Mouse (Mus musculus): ENCODE measurements around the gene Gpr35. TPM values are rescaled to one million over a fixed set of nuclear protein-coding genes. Genes with fewer than 3 reads are reported as not detected.

The Gpr35 gene
- polyA plus RNA-seq, 1 experiment from 2014 or later = 0.09 TPM

DNA sequence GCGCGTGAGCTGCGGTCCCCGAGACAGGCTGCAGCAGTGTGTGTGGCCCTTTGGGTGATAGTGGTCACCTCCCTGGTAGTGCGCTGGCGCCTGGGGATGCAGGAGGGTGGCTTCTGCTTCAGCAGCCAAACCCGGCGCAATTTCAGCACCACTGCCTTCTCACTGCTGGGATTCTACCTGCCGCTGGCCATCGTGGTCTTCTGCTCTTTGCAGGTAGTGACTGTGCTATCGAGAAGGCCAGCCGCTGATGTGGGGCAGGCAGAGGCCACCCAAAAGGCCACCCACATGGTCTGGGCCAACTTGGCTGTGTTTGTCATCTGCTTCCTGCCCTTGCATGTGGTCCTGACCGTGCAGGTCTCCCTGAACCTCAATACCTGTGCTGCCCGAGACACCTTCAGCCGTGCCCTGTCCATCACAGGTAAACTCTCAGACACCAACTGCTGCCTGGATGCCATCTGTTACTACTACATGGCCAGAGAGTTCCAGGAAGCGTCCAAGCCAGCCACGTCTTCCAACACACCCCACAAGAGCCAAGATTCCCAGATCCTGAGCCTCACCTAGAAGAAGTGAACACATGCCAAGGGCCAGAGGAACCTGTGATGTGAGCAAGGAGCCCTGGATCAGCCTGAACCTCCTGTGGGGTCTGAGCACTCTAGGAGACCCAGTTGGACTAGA lies 32.4 kb downstream of the Gpr35 start:
- H3K4me2 ChIP-seq = no peak overlapping the region
- H3K36me3 ChIP-seq (ENCODE audit: control insufficient read depth, insufficient read depth, low read length) = no peaks in the 10 kb centered on the region
- H3K27ac ChIP-seq (ENCODE audit: low read depth, low read length) = no peak overlapping the region
- H3K4me1 ChIP-seq (ENCODE audit: control insufficient read depth, insufficient read depth, low read length) = peaks cover 10% of the 10 kb centered on the region
- H3K9ac ChIP-seq (ENCODE audit: low read depth, low read length) = no peak overlapping the region
- H3K27me3 ChIP-seq (ENCODE audit: control insufficient read depth, insufficient read depth, low read length) = no peaks in the 10 kb centered on the region
- no peaks in the 10 kb centered on the region for H3K9me3 ChIP-seq (replicated peaks; ENCODE audit: control insufficient read depth, low read length)
- WGBS (ENCODE audit: insufficient replicate concordance) = 88% methylated on average over 17 of the region's 17 CpGs
- no peak overlapping the region for H3K4me3 ChIP-seq (ENCODE audit: low read depth, low read length)
- no peak for ATAC-seq (replicated peaks; ENCODE audit: insufficient number of reproducible peaks, low FRiP score, low TSS enrichment)

DNA sequence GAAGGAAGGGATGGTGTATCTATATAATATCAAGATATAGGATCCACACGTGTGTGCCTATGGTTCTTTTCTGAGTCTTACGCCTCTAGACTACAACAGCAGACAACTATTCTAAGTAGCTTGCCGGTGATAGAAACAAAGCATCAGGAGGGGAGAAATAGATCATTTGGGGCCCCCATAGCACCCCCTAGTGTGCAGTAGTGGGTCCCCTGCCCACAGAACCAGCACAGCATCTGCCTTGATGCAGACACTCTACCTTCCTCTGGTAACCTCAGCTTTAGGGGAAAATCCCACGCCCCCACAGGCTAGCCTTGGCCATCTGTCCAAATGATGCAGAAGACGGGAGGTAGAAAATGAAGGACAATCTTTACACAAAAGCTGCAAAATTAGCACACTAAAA lies 34.3 kb downstream of the Gpr35 start:
- ATAC-seq (replicated peaks; ENCODE audit: insufficient number of reproducible peaks, low FRiP score, low TSS enrichment) = no peak
- Histone ChIP-seq H3K27ac (ENCODE audit: low read depth, low read length) (no peak overlapping the region), H3K9ac (ENCODE audit: low read depth, low read length) (no peak overlapping the region), H3K27me3 (ENCODE audit: control insufficient read depth, insufficient read depth, low read length) (no peaks in the 10 kb centered on the region), H3K4me3 (ENCODE audit: low read depth, low read length) (no peak overlapping the region), H3K4me2 (no peak overlapping the region), H3K36me3 (ENCODE audit: control insufficient read depth, insufficient read depth, low read length) (no peaks in the 10 kb centered on the region), H3K4me1 (ENCODE audit: control insufficient read depth, insufficient read depth, low read length) (no peaks in the 10 kb centered on the region), H3K9me3 (replicated peaks; ENCODE audit: control insufficient read depth, low read length) (no peaks in the 10 kb centered on the region)
- WGBS (ENCODE audit: insufficient replicate concordance) = 80% methylated on average over 5 of the region's 5 CpGs

DNA sequence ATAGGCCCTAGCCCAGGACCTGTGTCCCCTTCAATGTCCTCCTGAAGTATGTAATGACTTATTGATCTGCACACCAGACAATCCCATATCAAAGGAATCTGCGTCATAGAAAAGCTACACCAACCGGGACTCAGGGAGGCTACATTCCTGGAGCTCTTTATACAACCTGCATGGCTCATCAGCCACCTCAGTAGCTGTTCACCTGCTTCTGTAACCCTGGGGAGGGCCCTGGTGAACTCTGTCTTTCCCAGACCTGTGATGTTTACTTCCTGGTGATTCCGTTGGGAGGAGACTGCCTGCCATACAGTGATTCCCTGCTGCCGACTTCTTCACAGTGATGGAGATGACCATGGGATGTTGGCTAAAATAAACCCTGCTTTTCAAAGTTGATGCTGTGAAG lies 38.2 kb downstream of the Gpr35 start:
- H3K27me3 ChIP-seq (ENCODE audit: control insufficient read depth, insufficient read depth, low read length) = no peaks in the 10 kb centered on the region
- ATAC-seq (replicated peaks; ENCODE audit: insufficient number of reproducible peaks, low FRiP score, low TSS enrichment) = no peak
- no peak overlapping the region for H3K4me2 ChIP-seq
- no peak overlapping the region for H3K9ac ChIP-seq (ENCODE audit: low read depth, low read length)
- no peak overlapping the region for H3K4me3 ChIP-seq (ENCODE audit: low read depth, low read length)
- no peaks in the 10 kb centered on the region for H3K9me3 ChIP-seq (replicated peaks; ENCODE audit: control insufficient read depth, low read length)
- H3K4me1 ChIP-seq (ENCODE audit: control insufficient read depth, insufficient read depth, low read length) = no peaks in the 10 kb centered on the region
- 71% methylated on average over 4 of the region's 4 CpGs for WGBS (ENCODE audit: insufficient replicate concordance)
- H3K36me3 ChIP-seq (ENCODE audit: control insufficient read depth, insufficient read depth, low read length) = no peaks in the 10 kb centered on the region
- no peak overlapping the region for H3K27ac ChIP-seq (ENCODE audit: low read depth, low read length)

DNA sequence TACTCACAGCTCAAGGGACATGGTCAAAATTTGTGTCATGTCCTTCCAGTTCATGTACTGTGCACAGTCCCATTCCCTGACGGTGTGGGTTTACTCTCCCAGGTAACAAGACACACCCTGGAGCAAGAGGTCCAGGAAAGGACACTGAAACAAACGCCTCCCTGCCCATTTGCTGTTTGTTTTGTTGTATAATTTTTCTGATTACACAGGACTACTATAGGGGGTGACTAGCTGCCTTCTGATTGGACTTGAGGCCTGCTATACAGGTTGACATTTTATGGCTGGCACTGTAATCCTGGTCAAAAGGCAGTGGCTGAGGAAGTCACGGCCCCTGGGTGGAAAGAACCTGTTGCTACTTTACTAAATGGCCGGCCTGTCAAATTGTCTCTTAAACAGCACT lies 39.2 kb downstream of the Gpr35 start:
- ATAC-seq (replicated peaks; ENCODE audit: insufficient number of reproducible peaks, low FRiP score, low TSS enrichment) = no peak
- 54% methylated on average over 4 of the region's 4 CpGs for WGBS (ENCODE audit: insufficient replicate concordance)

DNA sequence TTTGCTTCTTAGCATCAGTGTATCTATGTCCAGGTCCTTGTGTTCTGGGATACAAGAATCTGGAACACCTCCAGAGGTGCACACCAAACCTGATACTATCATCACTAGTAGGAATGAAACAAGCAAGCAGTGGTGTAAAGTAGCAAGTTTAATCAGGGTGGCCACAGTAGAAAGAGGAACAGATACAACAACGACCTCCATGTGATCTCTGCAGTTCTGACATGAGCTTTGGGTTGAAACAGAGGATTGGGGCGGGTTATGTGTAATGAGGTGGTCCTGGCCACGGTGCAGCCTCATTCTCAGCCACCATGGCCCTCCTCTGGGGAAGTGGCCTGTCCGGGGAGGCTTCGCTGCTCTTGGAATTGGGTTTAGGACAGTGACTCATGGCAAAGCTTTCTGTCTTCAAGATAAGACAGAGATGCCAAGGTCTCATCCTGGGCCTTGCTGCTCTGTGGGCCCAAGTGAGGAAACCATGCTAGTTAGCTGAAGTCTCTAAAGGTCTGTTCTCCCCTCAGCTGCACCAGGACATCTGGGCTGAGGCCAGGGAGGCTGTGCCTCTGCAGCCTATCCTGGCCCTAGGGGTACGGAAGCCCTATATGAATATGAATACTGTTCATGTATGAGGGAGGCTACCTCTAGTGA lies 41.7 kb downstream of the Gpr35 start:
- Histone ChIP-seq H3K27me3 (ENCODE audit: control insufficient read depth, insufficient read depth, low read length) (no peaks in the 10 kb centered on the region; the same call in 1 of the 2 replicates), H3K9ac (ENCODE audit: low read depth, low read length) (no peak overlapping the region), H3K4me2 (no peak overlapping the region), H3K4me1 (ENCODE audit: control insufficient read depth, insufficient read depth, low read length) (no peaks in the 10 kb centered on the region), H3K36me3 (ENCODE audit: control insufficient read depth, insufficient read depth, low read length) (no peaks in the 10 kb centered on the region), H3K9me3 (replicated peaks; ENCODE audit: control insufficient read depth, low read length) (no peaks in the 10 kb centered on the region), H3K27ac (ENCODE audit: low read depth, low read length) (no peak overlapping the region), H3K4me3 (ENCODE audit: low read depth, low read length) (no peak overlapping the region)
- WGBS (ENCODE audit: insufficient replicate concordance) = 80% methylated on average over 6 of the region's 6 CpGs
- no peak for ATAC-seq (replicated peaks; ENCODE audit: insufficient number of reproducible peaks, low FRiP score, low TSS enrichment)

More for the DNA sequence above, 39.2 kb downstream of the Gpr35 start:
- Histone ChIP-seq H3K27ac (ENCODE audit: low read depth, low read length) (no peak overlapping the region), H3K9me3 (replicated peaks; ENCODE audit: control insufficient read depth, low read length) (no peaks in the 10 kb centered on the region), H3K27me3 (ENCODE audit: control insufficient read depth, insufficient read depth, low read length) (no peaks in the 10 kb centered on the region), H3K4me1 (ENCODE audit: control insufficient read depth, insufficient read depth, low read length) (no peaks in the 10 kb centered on the region), H3K4me2 (no peak overlapping the region), H3K36me3 (ENCODE audit: control insufficient read depth, insufficient read depth, low read length) (no peaks in the 10 kb centered on the region), H3K4me3 (ENCODE audit: low read depth, low read length) (no peak overlapping the region), H3K9ac (ENCODE audit: low read depth, low read length) (no peak overlapping the region)

DNA sequence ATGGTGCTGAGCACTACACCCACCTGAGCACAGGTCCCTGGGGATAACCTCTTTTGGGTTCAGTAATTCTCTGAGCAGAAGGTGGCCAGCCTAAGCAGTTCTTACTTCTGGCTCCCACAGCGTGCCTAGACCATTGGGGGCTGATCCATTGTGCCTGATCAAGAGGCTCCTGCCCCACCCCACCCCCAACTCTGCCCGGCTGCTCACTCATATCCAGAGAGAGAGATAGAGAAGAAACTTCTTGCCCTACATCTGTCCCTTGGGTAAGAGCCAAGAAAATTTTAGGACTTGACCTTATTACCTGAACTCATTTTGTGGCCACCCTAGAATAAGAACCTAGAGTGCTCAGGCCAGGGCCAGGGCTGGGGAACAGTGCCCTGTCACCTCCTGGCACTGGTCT lies 42.2 kb downstream of the Gpr35 start:
- H3K27ac ChIP-seq (ENCODE audit: low read depth, low read length) = no peak overlapping the region
- no peaks in the 10 kb centered on the region for H3K9me3 ChIP-seq (replicated peaks; ENCODE audit: control insufficient read depth, low read length)
- H3K4me1 ChIP-seq (ENCODE audit: control insufficient read depth, insufficient read depth, low read length) = no peaks in the 10 kb centered on the region
- no peaks in the 10 kb centered on the region; the same call in 1 of the 2 replicates for H3K27me3 ChIP-seq (ENCODE audit: control insufficient read depth, insufficient read depth, low read length)
- ATAC-seq (replicated peaks; ENCODE audit: insufficient number of reproducible peaks, low FRiP score, low TSS enrichment) = no peak
- H3K4me3 ChIP-seq (ENCODE audit: low read depth, low read length) = no peak overlapping the region
- 58% methylated on average over 2 of the region's 2 CpGs for WGBS (ENCODE audit: insufficient replicate concordance)
- H3K9ac ChIP-seq (ENCODE audit: low read depth, low read length) = no peak overlapping the region
- H3K4me2 ChIP-seq = no peak overlapping the region
- H3K36me3 ChIP-seq (ENCODE audit: control insufficient read depth, insufficient read depth, low read length) = no peaks in the 10 kb centered on the region

DNA sequence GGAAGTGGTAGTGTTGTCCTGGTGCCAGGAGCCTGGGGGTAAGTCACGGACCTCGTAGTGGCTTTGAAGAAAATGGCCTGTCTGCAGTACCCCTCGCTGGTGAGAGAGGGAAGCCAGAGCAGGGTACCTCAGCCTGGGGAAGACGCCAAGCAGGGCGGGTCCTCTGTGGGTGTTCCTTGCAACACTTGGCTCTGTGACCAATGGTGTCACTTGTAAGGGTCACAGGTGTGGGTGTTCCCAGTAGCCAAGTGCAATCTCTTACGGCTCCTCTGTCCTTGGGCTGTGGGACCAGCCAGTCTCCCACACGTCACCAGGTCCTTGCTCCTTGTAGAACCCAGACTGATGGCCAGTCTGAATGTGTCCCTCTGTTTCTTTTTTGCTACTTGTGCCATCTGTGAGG lies 55.4 kb downstream of the Gpr35 start, which contains the start of gene Aqp12:
Aqp12 (plus strand) TSS at position 274 of the 400 bp plus-strand sequence.
- H3K4me3 ChIP-seq (ENCODE audit: low read depth, low read length) = no peak within 1 kb of the TSS
- no peaks in the 10 kb centered on the region for H3K36me3 ChIP-seq (ENCODE audit: control insufficient read depth, insufficient read depth, low read length)
- no peak within 1 kb of the TSS for H3K9ac ChIP-seq (ENCODE audit: low read depth, low read length)
- peaks cover 7% of the 10 kb centered on the region for H3K4me1 ChIP-seq (ENCODE audit: control insufficient read depth, insufficient read depth, low read length)
- no peak for ATAC-seq (replicated peaks; ENCODE audit: insufficient number of reproducible peaks, low FRiP score, low TSS enrichment)
- peaks cover 8% of the 10 kb centered on the region; the same call in 1 of the 2 replicates for H3K27me3 ChIP-seq (ENCODE audit: control insufficient read depth, insufficient read depth, low read length)
- 59% methylated on average over 7 of the region's 7 CpGs for WGBS (ENCODE audit: insufficient replicate concordance)
- H3K9me3 ChIP-seq (replicated peaks; ENCODE audit: control insufficient read depth, low read length) = no peaks in the 10 kb centered on the region
- no peak within 1 kb of the TSS for H3K27ac ChIP-seq (ENCODE audit: low read depth, low read length)
- H3K4me2 ChIP-seq = no peak within 1 kb of the TSS

DNA sequence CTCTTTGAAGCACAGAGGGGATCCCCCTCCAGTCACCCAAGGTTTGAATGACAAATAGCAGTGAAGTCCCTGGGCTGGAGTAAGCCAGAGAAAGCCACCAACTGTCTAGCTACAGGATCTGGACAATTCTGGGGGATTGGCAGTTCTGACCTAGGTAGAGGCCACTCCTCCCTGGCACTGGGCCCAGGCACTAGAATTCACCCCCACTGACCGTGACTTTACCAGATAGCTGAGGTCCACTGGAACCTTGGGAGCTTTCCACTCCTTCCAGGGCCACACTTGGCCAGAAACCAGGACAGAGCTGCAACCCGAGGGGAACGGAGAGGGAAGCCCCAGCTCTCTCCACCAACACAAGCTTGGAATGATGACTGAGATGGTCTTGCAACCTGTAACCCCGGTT lies 58.5 kb downstream of the Gpr35 start:
- Histone ChIP-seq H3K27me3 (ENCODE audit: control insufficient read depth, insufficient read depth, low read length) (peaks cover 8% of the 10 kb centered on the region; the same call in 1 of the 2 replicates), H3K27ac (ENCODE audit: low read depth, low read length) (no peak overlapping the region), H3K36me3 (ENCODE audit: control insufficient read depth, insufficient read depth, low read length) (no peaks in the 10 kb centered on the region), H3K4me2 (no peak overlapping the region), H3K4me3 (ENCODE audit: low read depth, low read length) (no peak overlapping the region), H3K9me3 (replicated peaks; ENCODE audit: control insufficient read depth, low read length) (no peaks in the 10 kb centered on the region), H3K9ac (ENCODE audit: low read depth, low read length) (no peak overlapping the region), H3K4me1 (ENCODE audit: control insufficient read depth, insufficient read depth, low read length) (peaks cover 7% of the 10 kb centered on the region)
- ATAC-seq (replicated peaks; ENCODE audit: insufficient number of reproducible peaks, low FRiP score, low TSS enrichment) = no peak
- WGBS (ENCODE audit: insufficient replicate concordance) = 41% methylated on average over 4 of the region's 4 CpGs

DNA sequence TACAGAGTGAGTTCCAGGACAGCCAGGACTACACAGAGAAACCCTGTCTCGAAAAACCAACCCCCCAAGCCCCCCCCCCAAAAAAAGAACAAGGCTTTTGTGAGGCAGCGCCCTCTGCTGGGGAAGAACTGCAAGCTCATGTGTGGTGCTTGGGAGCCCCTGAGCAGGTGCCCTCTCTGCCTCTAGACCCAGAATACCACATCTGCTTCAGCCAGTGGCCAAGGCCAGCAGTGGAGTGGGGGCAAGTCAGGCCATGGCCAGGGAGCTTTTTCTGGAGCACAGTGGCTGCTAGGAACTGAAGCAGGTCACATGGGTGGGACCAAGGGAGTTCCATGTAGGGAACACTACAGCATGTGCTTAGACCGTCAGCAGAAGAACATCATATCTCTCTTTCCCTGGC lies 60.1 kb downstream of the Gpr35 start:
- Histone ChIP-seq H3K9ac (ENCODE audit: low read depth, low read length) (no peak overlapping the region), H3K9me3 (replicated peaks; ENCODE audit: control insufficient read depth, low read length) (no peaks in the 10 kb centered on the region), H3K27ac (ENCODE audit: low read depth, low read length) (no peak overlapping the region), H3K27me3 (ENCODE audit: control insufficient read depth, insufficient read depth, low read length) (peaks cover 8% of the 10 kb centered on the region; the same call in 1 of the 2 replicates), H3K4me3 (ENCODE audit: low read depth, low read length) (no peak overlapping the region), H3K4me1 (ENCODE audit: control insufficient read depth, insufficient read depth, low read length) (peaks cover 7% of the 10 kb centered on the region), H3K36me3 (ENCODE audit: control insufficient read depth, insufficient read depth, low read length) (no peaks in the 10 kb centered on the region), H3K4me2 (no peak overlapping the region)
- WGBS (ENCODE audit: insufficient replicate concordance) = 35% methylated on average over 3 of the region's 3 CpGs
- no peak for ATAC-seq (replicated peaks; ENCODE audit: insufficient number of reproducible peaks, low FRiP score, low TSS enrichment)
